Mouse (Mus musculus): ENCODE results near the gene Mctp1.

DNA sequence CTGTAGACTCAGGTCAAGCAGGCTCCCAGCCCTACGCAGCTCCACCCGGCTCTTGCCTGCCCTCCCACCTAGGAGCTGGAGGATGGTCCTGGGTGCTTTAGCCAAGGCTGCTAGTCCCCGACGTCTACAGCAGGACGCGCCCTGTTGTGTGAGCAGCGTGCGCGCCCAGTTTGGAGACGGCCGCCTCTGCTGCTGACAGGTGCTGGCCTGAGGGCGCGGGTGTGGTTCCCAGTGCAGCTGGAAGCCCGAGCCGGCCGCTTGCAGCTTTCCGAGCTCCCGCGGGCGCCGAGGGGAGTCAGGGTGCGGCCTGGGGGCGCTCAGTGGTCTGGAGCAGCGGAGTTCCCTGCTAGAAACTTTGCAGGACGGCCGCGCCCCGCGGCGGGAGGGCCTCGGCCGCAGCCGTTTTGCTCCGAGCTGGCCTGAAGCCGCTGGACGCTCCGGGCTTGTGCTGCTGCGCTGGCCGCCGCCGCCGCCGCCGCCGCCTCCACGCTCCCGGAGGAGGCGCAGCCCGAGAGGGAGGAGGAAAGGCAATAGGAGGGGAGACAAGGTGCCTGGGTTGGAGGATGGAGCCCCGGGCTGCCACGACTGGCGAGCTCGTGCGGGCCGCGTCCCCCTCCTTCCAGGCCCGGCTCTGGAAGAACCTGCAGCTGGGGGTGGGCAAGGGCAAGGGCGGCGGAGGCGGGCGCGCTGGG, at the start of gene Mctp1:
- TF ChIP-seq CTCF (IDR thresholded peaks at IDR 0.05; ENCODE audit: low read depth, low read length), result no peak
- TF ChIP-seq POLR2A (IDR thresholded peaks at IDR 0.05; ENCODE audit: extremely low read depth, insufficient read depth, low read length), result no peak

Measured in liver, adult 2 months (tissue).